18 mouse cellular contexts compared by ENCODE assay signal in the genomic region with DNA sequence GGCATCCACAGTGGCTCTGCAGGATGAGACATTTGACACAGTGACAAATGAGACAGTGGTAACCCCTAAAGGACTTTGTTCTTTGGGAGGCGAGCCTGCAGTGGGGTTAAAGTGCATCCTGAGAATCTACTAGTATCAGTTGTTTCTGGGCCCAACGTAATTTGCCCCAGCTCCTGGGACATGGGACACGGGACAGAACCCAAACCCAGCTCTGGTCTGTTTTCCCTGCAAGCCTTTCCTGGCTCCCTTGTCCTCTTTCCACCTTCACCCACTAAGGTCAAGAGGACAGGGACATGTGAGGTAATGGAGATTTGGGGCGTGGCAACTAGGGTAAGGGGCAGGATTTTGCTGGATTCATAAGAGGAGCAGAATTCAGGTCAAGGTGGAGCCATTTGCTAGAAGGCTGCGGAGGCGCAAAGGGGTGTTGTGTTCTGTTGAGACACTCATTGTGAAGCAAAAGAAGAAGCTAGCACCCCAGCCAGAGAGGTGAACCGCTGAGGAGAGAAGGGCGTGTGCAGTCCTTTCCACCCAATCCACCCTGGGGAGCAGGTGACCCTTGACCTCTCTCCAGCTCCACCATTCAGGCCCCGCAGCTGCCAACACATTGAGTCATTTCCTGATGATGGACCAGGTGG.
DNase-seq lines count a peak whose midpoint lies in the region; TF ChIP-seq lines count a peak whose summit lies in the region.
"Had no signal": no experiment of that assay in that cellular context is flagged by ENCODE, and none has a peak within 500 bp of the region (broad histone marks: within the 10 kb centered on the region; RNA-seq: fewer than 3 reads in every experiment).

No protein-coding gene starts in this region.

- peak; percentile 48; the same call in 1 of the 2 replicates for TF ChIP-seq EP300 in ES-Bruce4 (IDR thresholded peaks at IDR 0.05; ENCODE audit: insufficient read depth, low read depth, low read length)

- no peak for TF ChIP-seq CTCF in ES-Bruce4 (IDR thresholded peaks at IDR 0.05; ENCODE audit: low read depth, low read length)

- H3K4me3 ChIP-seq in heart, embryonic 10.5 days, result no peak overlapping the region
- no peak overlapping the region for H3K4me3 ChIP-seq in ES-Bruce4 (ENCODE audit: low read depth, low read length)
- H3K4me3 ChIP-seq: embryonic facial prominence, embryonic 13.5 days; gastrocnemius, adult 2 months; hindbrain, embryonic 12.5 days had no signal

- no peak for TF ChIP-seq POLR2A in ES-Bruce4 (IDR thresholded peaks at IDR 0.05; ENCODE audit: insufficient read depth, low read length)

- peaks cover 16% of the 10 kb centered on the region; the same call in 1 of the 2 replicates for H3K27me3 ChIP-seq in heart, embryonic 10.5 days (ENCODE audit: insufficient read depth, poor library complexity, severe bottlenecking)
- no peaks in the 10 kb centered on the region for H3K27me3 ChIP-seq in ES-Bruce4 (ENCODE audit: control insufficient read depth, insufficient read depth, low read length, poor library complexity, severe bottlenecking)
- H3K27me3 ChIP-seq: CH12.LX; hindbrain, embryonic 12.5 days had no signal

- no peak overlapping the region for H3K9ac ChIP-seq in ES-Bruce4 (ENCODE audit: low read depth, poor library complexity, severe bottlenecking)
- H3K9ac ChIP-seq: embryonic facial prominence, embryonic 13.5 days; hindbrain, embryonic 12.5 days had no signal

- H3K9me3 ChIP-seq in heart, embryonic 10.5 days, result no peaks in the 10 kb centered on the region
- H3K9me3 ChIP-seq in ES-Bruce4 (replicated peaks; ENCODE audit: control insufficient read depth, insufficient read depth, low read length, poor library complexity, severe bottlenecking), result no peaks in the 10 kb centered on the region
- H3K9me3 ChIP-seq: embryonic facial prominence, embryonic 13.5 days; hindbrain, embryonic 12.5 days had no signal

- no peaks in the 10 kb centered on the region for H3K4me1 ChIP-seq in heart, embryonic 10.5 days
- H3K4me1 ChIP-seq in ES-Bruce4 (ENCODE audit: control insufficient read depth, insufficient read depth, low read length), result peaks cover 3% of the 10 kb centered on the region
- H3K4me1 ChIP-seq: embryonic facial prominence, embryonic 13.5 days; hindbrain, embryonic 12.5 days had no signal

- no peak overlapping the region for H3K27ac ChIP-seq in heart, embryonic 10.5 days
- H3K27ac ChIP-seq in ES-Bruce4 (ENCODE audit: insufficient read depth, low read length), result no peak overlapping the region
- H3K27ac ChIP-seq: embryonic facial prominence, embryonic 13.5 days; gastrocnemius, adult 2 months; hindbrain, embryonic 12.5 days had no signal

- no peaks in the 10 kb centered on the region for H3K36me3 ChIP-seq in heart, embryonic 10.5 days
- H3K36me3 ChIP-seq in ES-Bruce4 (ENCODE audit: control insufficient read depth, insufficient read depth, low read length, poor library complexity, severe bottlenecking), result no peaks in the 10 kb centered on the region
- H3K36me3 ChIP-seq: embryonic facial prominence, embryonic 13.5 days; G1E; hindbrain, embryonic 12.5 days had no signal

- DNase-seq in adrenal gland, postnatal 10 days, result peak; percentile 27
- no peak for DNase-seq in adrenal gland, postnatal 4 days (ENCODE audit: low spot score in 2 of 2)
- DNase-seq in heart, adult 11 months, result peak; percentile 78
- DNase-seq in heart, embryonic 10.5 days (ENCODE audit: low spot score), result no peak
- peak; percentile 34 for DNase-seq in ZHBTc4 (ENCODE audit: low read depth, low spot score)
- DNase-seq in urinary bladder, postnatal 4 days (ENCODE audit: low spot score in 2 of 2), result no peak
- DNase-seq: cerebellum, adult 18-20 months; cerebellum, adult 9-11 months; cerebellum, postnatal 36 days; gastrocnemius, adult 2 months; gastrocnemius, postnatal 25 days; heart, postnatal 10 days; heart, postnatal 4 days had no signal

- 79% methylated on average over 9 of the region's 9 CpGs for WGBS in heart, embryonic 10.5 days

Comparison
In these comparisons a context has a peak if more than half of its experiments do, and no peak if none do; other contexts are left out.
1. DNase-seq: peak in adrenal gland, postnatal 10 days (single experiment), heart, adult 11 months (single experiment) and ZHBTc4 (single experiment); none in adrenal gland, postnatal 4 days (0 of 2), heart, embryonic 10.5 days (single experiment) and urinary bladder, postnatal 4 days (0 of 2).